Mouse (Mus musculus) midbrain, embryonic 16.5 days (tissue): ENCODE data around the gene Atf1. TPM values are rescaled to one million over a fixed set of nuclear protein-coding genes. Genes with fewer than 3 reads are reported as not detected.

Experiments
- ATAC-seq: fragments of 200-750 bp; cut with Nextera tagmentation; 2 replicates; pipeline ENCODE4 v1.8.0; 2017; ENCODE audit warnings: moderate TSS enrichment
- H3K27ac ChIP-seq: fragments of 300-500 bp; sonication (generic); 2 replicates; pipeline ENCODE4 v1.5.1; 2014; ENCODE audit warnings: mild to moderate bottlenecking, low read length, mixed read lengths
- H3K27me3 ChIP-seq: fragments of 300-500 bp; sonication (generic); 2 replicates; pipeline ENCODE4 v1.6.1; 2014; ENCODE audit warnings: low read depth, low read length, mixed read lengths; ENCODE audit not compliant: control insufficient read depth, insufficient read depth
- H3K36me3 ChIP-seq: fragments of 300-500 bp; sonication (generic); 2 replicates; pipeline ENCODE4 v1.6.1; 2014; ENCODE audit warnings: mild to moderate bottlenecking, low read length, moderate library complexity, mixed read lengths; ENCODE audit not compliant: control insufficient read depth, insufficient read depth
- H3K4me1 ChIP-seq: fragments of 300-500 bp; sonication (generic); 2 replicates; pipeline ENCODE4 v1.6.1; 2014; ENCODE audit warnings: mild to moderate bottlenecking, low read length, mixed read lengths; ENCODE audit not compliant: control insufficient read depth, insufficient read depth
- H3K4me2 ChIP-seq: fragments of 300-500 bp; sonication (generic); 2 replicates; pipeline ENCODE4 v1.6.1; 2014; ENCODE audit warnings: mild to moderate bottlenecking, low read length, mixed read lengths
- H3K4me3 ChIP-seq: fragments of 300-500 bp; sonication (generic); 2 replicates; pipeline ENCODE4 v1.5.1; 2014; ENCODE audit warnings: low read depth, mild to moderate bottlenecking, low read length, moderate library complexity, mixed read lengths
- H3K9ac ChIP-seq: fragments of 300-500 bp; sonication (generic); 2 replicates; pipeline ENCODE4 v1.6.1; 2014; ENCODE audit warnings: low read depth, low read length, mixed read lengths
- H3K9me3 ChIP-seq: fragments of 300-500 bp; sonication (generic); replicated peaks from 2 replicates; pipeline ENCODE4 v1.6.1; 2014; ENCODE audit warnings: mild to moderate bottlenecking, low read length, mixed read lengths; ENCODE audit not compliant: control insufficient read depth, poor library complexity, severe bottlenecking
- WGBS: fragments of 180-500 bp; shearing (Covaris S2); extraction: QIAGEN DNeasy Blood & Tissue Kit; methylation state at CpG from one replicate; pipeline ENCODE4 v1.1.7; 2014; 5-methylcytosine and 5-hydroxymethylcytosine counted together
- polyA plus RNA-seq: library from polyadenylated mRNA; unstranded; fragments of >200 nt; fragmentation: Nextera tagmentation; extraction: Ambion mirVana; gene quantifications from 2 replicates; pipeline ENCODE4 v1.2.1, GENCODE M21; 2015

Gene Atf1
- polyA plus RNA-seq, 1 experiment from 2014 or later = 11.4 TPM

DNA sequence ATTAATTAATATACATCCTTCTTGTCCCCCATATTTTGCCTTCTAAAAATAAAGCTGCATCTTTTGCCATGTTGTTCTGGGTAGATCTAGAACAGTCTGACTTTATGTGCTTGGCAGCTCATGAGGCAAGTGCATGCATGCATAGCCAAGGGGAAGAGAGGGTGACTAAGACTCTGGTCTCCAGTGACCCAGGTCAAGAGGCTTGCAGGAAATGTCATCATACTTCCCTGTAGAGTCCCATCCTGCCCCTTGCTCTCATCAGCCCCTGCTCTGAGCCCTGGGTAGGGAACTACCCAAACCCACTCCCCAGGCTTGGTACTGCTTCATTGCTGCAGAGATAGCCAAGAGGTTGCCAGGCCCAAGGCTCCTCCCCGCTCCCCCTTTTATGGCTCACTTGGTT is 23.0 kb upstream of the Atf1 start:
- H3K36me3 ChIP-seq = peaks cover 25% of the 10 kb centered on the region
- WGBS = 90% methylated on average over 1 of the region's 1 CpGs
- H3K4me3 ChIP-seq = no peak overlapping the region
- no peak overlapping the region for H3K27ac ChIP-seq
- no peaks in the 10 kb centered on the region for H3K4me1 ChIP-seq
- H3K9ac ChIP-seq = no peak overlapping the region
- H3K9me3 ChIP-seq = no peaks in the 10 kb centered on the region
- H3K27me3 ChIP-seq = no peaks in the 10 kb centered on the region
- ATAC-seq = no peak
- no peak overlapping the region for H3K4me2 ChIP-seq

GRCm38 (mm10) chr15:100210013-100210412 is 17.6 kb upstream of the Atf1 start:
- H3K9ac ChIP-seq = no peak overlapping the region
- peaks cover 50% of the 10 kb centered on the region for H3K36me3 ChIP-seq
- no peaks in the 10 kb centered on the region for H3K4me1 ChIP-seq
- H3K9me3 ChIP-seq = no peaks in the 10 kb centered on the region
- no peak overlapping the region for H3K4me2 ChIP-seq
- no peaks in the 10 kb centered on the region for H3K27me3 ChIP-seq
- no peak overlapping the region for H3K4me3 ChIP-seq
- 95% methylated on average over 3 of the region's 3 CpGs for WGBS
- no peak overlapping the region for H3K27ac ChIP-seq
- ATAC-seq = no peak

DNA sequence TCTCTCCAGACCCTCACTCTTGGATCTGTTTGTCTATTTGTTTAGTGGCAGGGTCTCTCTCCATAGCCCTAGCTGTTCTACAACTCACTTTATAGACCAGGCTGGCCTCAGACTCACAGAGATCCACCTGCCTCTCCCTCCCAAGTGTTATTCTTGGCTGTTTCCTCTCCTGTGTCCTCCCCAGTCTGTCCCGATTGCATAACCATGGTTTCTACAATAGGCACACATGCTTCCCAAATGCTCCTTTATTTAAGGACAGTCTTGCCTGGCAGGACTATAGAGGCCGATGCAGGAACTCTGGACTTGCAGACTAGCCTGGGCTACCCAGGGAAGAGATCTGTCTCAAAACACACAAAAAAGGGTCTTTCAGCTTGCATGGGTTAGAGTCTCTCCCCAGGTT is 14.3 kb upstream of the Atf1 start:
- Histone ChIP-seq H3K36me3 (peaks cover 49% of the 10 kb centered on the region), H3K4me1 (no peaks in the 10 kb centered on the region), H3K4me3 (no peak overlapping the region), H3K4me2 (no peak overlapping the region), H3K27me3 (no peaks in the 10 kb centered on the region), H3K27ac (no peak overlapping the region), H3K9ac (no peak overlapping the region), H3K9me3 (no peaks in the 10 kb centered on the region)
- ATAC-seq = no peak
- WGBS = 90% methylated on average over 2 of the region's 2 CpGs

DNA sequence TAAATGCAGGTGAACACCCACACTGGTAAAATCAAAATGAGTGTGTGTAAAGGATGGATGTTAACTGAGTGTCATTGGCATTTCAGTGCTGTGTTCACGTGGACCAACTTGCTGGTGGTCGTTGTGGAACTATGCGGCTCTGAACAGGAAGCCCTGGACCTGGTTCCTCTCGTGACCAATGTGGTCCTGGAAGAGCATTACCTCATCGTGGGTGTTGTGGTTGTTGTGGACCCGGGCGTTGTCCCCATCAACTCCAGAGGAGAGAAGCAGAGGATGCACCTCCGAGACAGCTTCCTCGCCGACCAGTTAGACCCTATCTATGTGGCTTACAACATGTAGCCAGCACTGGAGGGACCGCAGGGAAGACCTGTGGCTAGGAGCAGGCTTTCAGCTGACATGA is 12.5 kb upstream of the Atf1 start:
- 95% methylated on average over 11 of the region's 11 CpGs for WGBS
- ATAC-seq = no peak
- H3K27ac ChIP-seq = no peak overlapping the region
- peaks cover 39% of the 10 kb centered on the region for H3K36me3 ChIP-seq
- H3K9ac ChIP-seq = no peak overlapping the region
- no peaks in the 10 kb centered on the region for H3K9me3 ChIP-seq
- no peaks in the 10 kb centered on the region for H3K27me3 ChIP-seq
- H3K4me2 ChIP-seq = no peak overlapping the region
- H3K4me1 ChIP-seq = no peaks in the 10 kb centered on the region
- H3K4me3 ChIP-seq = no peak overlapping the region

DNA sequence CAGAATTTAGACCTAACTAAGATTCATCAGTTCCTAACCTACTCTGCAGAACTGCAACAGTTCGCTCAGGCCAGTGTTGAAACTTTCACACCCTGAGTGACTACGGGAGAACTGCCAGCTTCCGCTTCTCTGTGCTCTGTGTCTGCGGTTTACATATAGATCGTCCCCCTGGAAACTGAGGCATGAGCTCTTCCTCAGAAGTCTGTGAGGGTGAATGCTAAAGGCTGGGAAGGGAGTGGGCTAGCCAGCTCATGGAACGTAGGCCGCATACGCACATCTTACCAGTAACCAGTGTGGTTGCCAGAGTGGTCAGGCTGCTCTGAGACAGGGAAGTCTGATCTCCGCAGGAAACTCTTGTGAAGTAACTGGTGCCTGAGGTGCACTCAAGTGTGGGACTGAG is 11.4 kb upstream of the Atf1 start:
- 93% methylated on average over 9 of the region's 9 CpGs for WGBS
- H3K9me3 ChIP-seq = no peaks in the 10 kb centered on the region
- no peak overlapping the region for H3K4me3 ChIP-seq
- H3K9ac ChIP-seq = no peak overlapping the region
- H3K4me1 ChIP-seq = no peaks in the 10 kb centered on the region
- no peak overlapping the region for H3K27ac ChIP-seq
- ATAC-seq = no peak
- H3K36me3 ChIP-seq = peaks cover 29% of the 10 kb centered on the region
- H3K27me3 ChIP-seq = no peaks in the 10 kb centered on the region
- H3K4me2 ChIP-seq = no peak overlapping the region

DNA sequence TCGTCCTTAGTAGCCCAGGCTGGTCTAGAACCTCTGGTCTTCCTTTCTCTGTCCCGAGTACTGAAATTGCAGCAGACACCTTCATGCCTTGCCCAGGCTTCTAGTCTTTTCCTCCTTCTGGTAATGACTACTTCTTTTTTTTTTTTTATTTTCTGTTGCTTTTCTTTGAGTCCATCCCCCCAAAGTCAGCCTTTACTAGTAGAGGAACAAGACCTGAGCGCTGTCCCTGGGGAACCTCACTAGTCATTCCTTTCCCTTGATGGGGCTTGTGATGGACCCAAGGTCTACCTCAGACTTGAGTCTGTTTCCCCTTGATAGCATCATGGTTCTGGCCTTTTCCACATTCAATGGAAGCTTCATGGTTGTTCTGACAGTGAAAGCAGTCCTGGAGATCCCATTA is 9.6 kb upstream of the Atf1 start:
- no peaks in the 10 kb centered on the region; the same call in 1 of the 2 replicates for H3K9me3 ChIP-seq
- no peaks in the 10 kb centered on the region for H3K4me1 ChIP-seq
- H3K36me3 ChIP-seq = peaks cover 19% of the 10 kb centered on the region
- H3K9ac ChIP-seq = no peak overlapping the region
- no peak overlapping the region for H3K27ac ChIP-seq
- ATAC-seq = no peak
- 96% methylated on average over 3 of the region's 3 CpGs for WGBS
- no peak overlapping the region for H3K4me3 ChIP-seq
- H3K27me3 ChIP-seq = no peaks in the 10 kb centered on the region
- H3K4me2 ChIP-seq = no peak overlapping the region

GRCm38 (mm10) chr15:100219396-100219795 is 8.2 kb upstream of the Atf1 start:
- Histone ChIP-seq H3K27ac (no peak overlapping the region), H3K9ac (no peak overlapping the region), H3K4me1 (no peaks in the 10 kb centered on the region), H3K36me3 (peaks cover 14% of the 10 kb centered on the region), H3K27me3 (no peaks in the 10 kb centered on the region), H3K4me2 (no peak overlapping the region), H3K4me3 (no peak overlapping the region), H3K9me3 (no peaks in the 10 kb centered on the region; the same call in 1 of the 2 replicates)
- 82% methylated on average over 1 of the region's 1 CpGs for WGBS
- ATAC-seq = no peak

- 84% methylated on average over 7 of the region's 7 CpGs for WGBS
- H3K9ac ChIP-seq = no peak overlapping the region
- H3K4me1 ChIP-seq = no peaks in the 10 kb centered on the region
- no peak for ATAC-seq
- H3K36me3 ChIP-seq = 0 out of 2 replicates have a peak, but pooled peaks cover 2% of the 10 kb centered on the region
- H3K27me3 ChIP-seq = no peaks in the 10 kb centered on the region
- no peak overlapping the region for H3K27ac ChIP-seq
- H3K4me2 ChIP-seq = no peak overlapping the region
- H3K9me3 ChIP-seq = no peaks in the 10 kb centered on the region; the same call in 1 of the 2 replicates
- no peak overlapping the region for H3K4me3 ChIP-seq
Observed at GRCm38 (mm10) chr15:100220916-100221315, 6.7 kb upstream of the Atf1 start.

- H3K9ac ChIP-seq = no peak overlapping the region
- ATAC-seq = no peak
- H3K4me2 ChIP-seq = no peak overlapping the region
- no peaks in the 10 kb centered on the region; the same call in 1 of the 2 replicates for H3K9me3 ChIP-seq
- H3K36me3 ChIP-seq = no peaks in the 10 kb centered on the region
- H3K27me3 ChIP-seq = no peaks in the 10 kb centered on the region
- no peak overlapping the region for H3K27ac ChIP-seq
- peaks cover 16% of the 10 kb centered on the region for H3K4me1 ChIP-seq
- no peak overlapping the region for H3K4me3 ChIP-seq
- WGBS = 93% methylated on average over 4 of the region's 4 CpGs
Observed at GRCm38 (mm10) chr15:100225381-100225780, 2.2 kb upstream of the Atf1 start.
